Mouse (Mus musculus) stomach, embryonic 15.5 days (tissue): ENCODE measurements around the gene Nrros. TPM values are rescaled to one million over a fixed set of nuclear protein-coding genes. Genes with fewer than 3 reads are reported as not detected.

Experiments used
- polyA plus RNA-seq: library from polyadenylated mRNA; unstranded; fragments of >200 nt; fragmentation: Nextera tagmentation; extraction: Ambion mirVana; gene quantifications from 2 replicates; pipeline ENCODE4 v1.2.1, GENCODE M21; 2015

Gene Nrros
- polyA plus RNA-seq, 1 experiment from 2014 or later: 19.5 TPM

Other genes with a start within 250 kb of the Nrros start
- 0.51 and 0.72 TPM in 2 replicates for gene Pigz, start 231.7 kb downstream of the Nrros start, polyA plus RNA-seq
- gene 0610012G03Rik, start 217.1 kb downstream of the Nrros start, polyA plus RNA-seq: 88.0 and 94.6 TPM in 2 replicates
- gene Ncbp2, start 217.1 kb downstream of the Nrros start, polyA plus RNA-seq: 94.6 and 95.5 TPM in 2 replicates
- 11.3 and 13.8 TPM in 2 replicates for gene Senp5, start 162.3 kb downstream of the Nrros start, polyA plus RNA-seq
- 33.6 and 36.6 TPM in 2 replicates for gene Pak2, start 86.3 kb downstream of the Nrros start, polyA plus RNA-seq
- gene Pigx, start 65.9 kb downstream of the Nrros start, polyA plus RNA-seq: 89.0 and 91.8 TPM in 2 replicates
- gene Cep19, start 65.8 kb downstream of the Nrros start, polyA plus RNA-seq: 26.6 and 27.8 TPM in 2 replicates
- gene Bex6, start 14.2 kb upstream of the Nrros start, polyA plus RNA-seq: 0.30 and 0.33 TPM in 2 replicates
- gene Fbxo45, start 81.6 kb upstream of the Nrros start, polyA plus RNA-seq: 12.2 and 14.1 TPM in 2 replicates
- 18.3 and 21.3 TPM in 2 replicates for gene Wdr53, start 81.6 kb upstream of the Nrros start, polyA plus RNA-seq
- 0.09 TPM in 1 of 2 replicates, not detected in the other for gene Smco1, start 105.9 kb upstream of the Nrros start, polyA plus RNA-seq
- gene Rnf168, start 111.9 kb upstream of the Nrros start, polyA plus RNA-seq: 32.6 and 33.6 TPM in 2 replicates
- 20.6 and 22.3 TPM in 2 replicates for gene Ubxn7, start 166.7 kb upstream of the Nrros start, polyA plus RNA-seq
- gene Tm4sf19, start 234.9 kb upstream of the Nrros start, polyA plus RNA-seq: not detected in 2 replicates